Mouse (Mus musculus) retina, adult 2 months (tissue): ENCODE measurements around the gene Wnt5b.

Experiments
- DNase-seq: peaks from one replicate; pipeline ENCODE4 v3.0.0-alpha.2; 2012; ENCODE audit warnings: low read depth, low spot score

Gene Wnt5b

GRCm38 (mm10) chr6:119521931-119522391, 22.2 kb downstream of the Wnt5b start:
- DNase-seq: no peak

GRCm38 (mm10) chr6:119521482-119521900, 22.7 kb downstream of the Wnt5b start:
- DNase-seq: no peak

GRCm38 (mm10) chr6:119520731-119521130, 23.4 kb downstream of the Wnt5b start:
- DNase-seq: no peak

GRCm38 (mm10) chr6:119514085-119514484, 30.1 kb downstream of the Wnt5b start:
- no peak for DNase-seq

- no peak for DNase-seq
Observed at GRCm38 (mm10) chr6:119513452-119513851, 30.7 kb downstream of the Wnt5b start.

GRCm38 (mm10) chr6:119512701-119513100, 31.4 kb downstream of the Wnt5b start:
- no peak for DNase-seq

- no peak for DNase-seq
Observed at GRCm38 (mm10) chr6:119509437-119510037, 34.6 kb downstream of the Wnt5b start.

GRCm38 (mm10) chr6:119508634-119509375, 35.3 kb downstream of the Wnt5b start:
- DNase-seq: no peak

- DNase-seq: no peak
Observed at GRCm38 (mm10) chr6:119508221-119508620, 35.9 kb downstream of the Wnt5b start.

- DNase-seq: no peak
Observed at GRCm38 (mm10) chr6:119505525-119506225, 38.5 kb downstream of the Wnt5b start.

GRCm38 (mm10) chr6:119504756-119505155, 39.4 kb downstream of the Wnt5b start:
- no peak for DNase-seq

GRCm38 (mm10) chr6:119502031-119502430, 42.1 kb downstream of the Wnt5b start:
- DNase-seq: no peak

- no peak for DNase-seq
Observed at GRCm38 (mm10) chr6:119500086-119500485, 44.1 kb downstream of the Wnt5b start.

- no peak for DNase-seq
Observed at GRCm38 (mm10) chr6:119499271-119499670, 44.9 kb downstream of the Wnt5b start.

GRCm38 (mm10) chr6:119492630-119493014, 51.5 kb downstream of the Wnt5b start:
- no peak for DNase-seq

- DNase-seq: no peak
Observed at GRCm38 (mm10) chr6:119491997-119492629, 52.0 kb downstream of the Wnt5b start.

GRCm38 (mm10) chr6:119491006-119491405, 53.1 kb downstream of the Wnt5b start:
- no peak for DNase-seq

- no peak for DNase-seq
Observed at GRCm38 (mm10) chr6:119490549-119490948, 53.6 kb downstream of the Wnt5b start.

GRCm38 (mm10) chr6:119489765-119490164, 54.4 kb downstream of the Wnt5b start:
- DNase-seq: no peak

GRCm38 (mm10) chr6:119487619-119488018, 56.5 kb downstream of the Wnt5b start:
- DNase-seq: no peak

- DNase-seq: no peak
Observed at GRCm38 (mm10) chr6:119487085-119487458, 57.1 kb downstream of the Wnt5b start.
